8 mouse cellular contexts compared by ENCODE assay signal in genomic region chr16:90709711-90710289, GRCm38 (mm10). TPM values are rescaled to one million over a fixed set of nuclear protein-coding genes. Genes with fewer than 3 reads are reported as not detected.
A peak's percentile ranks its signal among the peaks of the same experiment; 100 is the strongest.
DNase-seq lines count a peak whose midpoint lies in the region; ATAC-seq and TF ChIP-seq lines count a peak whose summit lies in the region.
"Had no signal": no experiment of that assay in that cellular context is flagged by ENCODE, and none has a peak within 500 bp of the region (broad histone marks: within the 10 kb centered on the region; RNA-seq: fewer than 3 reads in every experiment).

No protein-coding gene starts in this region.

- WGBS in kidney, embryonic 15.5 days, result 62% methylated on average over 17 of the region's 17 CpGs
- 29% methylated on average over 17 of the region's 17 CpGs for WGBS in lung, adult 2 months

- no peak for ATAC-seq in kidney, embryonic 15.5 days (replicated peaks; ENCODE audit: low FRiP score)

- no peak overlapping the region for H3K9ac ChIP-seq in kidney, embryonic 15.5 days

- no peaks in the 10 kb centered on the region for H3K36me3 ChIP-seq in kidney, embryonic 15.5 days

- peaks cover 22% of the 10 kb centered on the region for H3K27me3 ChIP-seq in kidney, embryonic 15.5 days

- H3K4me3 ChIP-seq in kidney, embryonic 15.5 days (replicated peaks), result no peak overlapping the region
- H3K4me3 ChIP-seq in lung, adult 2 months (replicated peaks; ENCODE audit: extremely low read depth, low read depth, low read length), result peak overlapping the region; percentile 15

- H3K4me1 ChIP-seq in kidney, embryonic 15.5 days, result peaks cover 27% of the 10 kb centered on the region
- peaks cover 3% of the 10 kb centered on the region for H3K4me1 ChIP-seq in lung, adult 2 months (ENCODE audit: control insufficient read depth, insufficient read depth, low read length)

- TF ChIP-seq POLR2A in lung, adult 2 months (IDR thresholded peaks at IDR 0.05; ENCODE audit: borderline replicate concordance, extremely low read depth, low read depth, low read length), result no peak

- H3K4me2 ChIP-seq in kidney, embryonic 15.5 days, result peak overlapping the region; percentile 7; the same call in 1 of the 2 replicates

- TF ChIP-seq CTCF in lung, adult 2 months (IDR thresholded peaks at IDR 0.05; ENCODE audit: insufficient read depth, low read length), result no peak

- no peak overlapping the region for H3K27ac ChIP-seq in kidney, embryonic 15.5 days

- peak; percentile 86 for DNase-seq in adrenal gland, postnatal 14 days
- DNase-seq in cerebellum, postnatal 14 days, result peak; percentile 93 to 94
- DNase-seq in heart, adult 18-20 months, result peak; percentile 75 to 80
- no peak for DNase-seq in lung, adult 2 months
- DNase-seq in retina, postnatal 1 day, result peak; percentile 96
- DNase-seq in yolk sac, embryonic 10.5 days (ENCODE audit: low spot score), result no peak

- H3K9me3 ChIP-seq in kidney, embryonic 15.5 days (replicated peaks), result no peaks in the 10 kb centered on the region

RNA-seq across cellular contexts. Expression of gene Mis18a, which starts 17.4 kb away (rescaled TPM):
- total RNA-seq in adrenal gland, postnatal 14 days (2021), result 7.4 and 8.6 TPM in 2 replicates
- 1 to 10 TPM; 2.9 to 3.0 TPM for total RNA-seq in heart, adult 18-20 months (2021)
- polyA plus RNA-seq in kidney, embryonic 15.5 days (2015; fragmentation: Nextera tagmentation; extraction: Ambion mirVana), result 63.7 and 69.1 TPM in 2 replicates
- polyA plus RNA-seq in lung, adult 2 months (2012; rRNA removed), result 9.8 and 10.3 TPM in 2 replicates

RNA-seq across cellular contexts. Expression of gene Mrap, which starts 28.2 kb away (rescaled TPM):
- total RNA-seq in adrenal gland, postnatal 14 days (2021), result 497 and 542 TPM in 2 replicates
- 10 to 100 TPM; 17.2 to 23.7 TPM for total RNA-seq in heart, adult 18-20 months (2021)
- 2.4 and 9.6 TPM in 2 replicates for polyA plus RNA-seq in kidney, embryonic 15.5 days (2015; fragmentation: Nextera tagmentation; extraction: Ambion mirVana)
- 21.4 and 26.7 TPM in 2 replicates for polyA plus RNA-seq in lung, adult 2 months (2012; rRNA removed)
- total RNA-seq: common myeloid progenitor, adult 5-6 weeks had no signal

Comparison
In these comparisons a context has a peak if more than half of its experiments do, and no peak if none do; other contexts are left out.
1. DNase-seq: peak in adrenal gland, postnatal 14 days (single experiment), cerebellum, postnatal 14 days (2 of 2), heart, adult 18-20 months (2 of 2) and retina, postnatal 1 day (single experiment); none in lung, adult 2 months (single experiment) and yolk sac, embryonic 10.5 days (single experiment).
2. RNA of gene Mrap, which starts 28.2 kb away (total RNA-seq): 497 to 542 TPM in adrenal gland, postnatal 14 days; 17.2 to 23.7 TPM in heart, adult 18-20 months; every median in the first group is over 10 times any median in the second.